Mouse (Mus musculus) c-Kit-positive CD71-positive TER-119-positive erythroid progenitor cells, embryonic 14.5 days (primary cell): ENCODE data around the gene Fndc3a.

ENCODE experiments used
- DNase-seq: peaks from one replicate; pipeline ENCODE4 v3.0.0-alpha.2; 2013; ENCODE audit warnings: low spot score

Fndc3a gene

GRCm38 (mm10) chr14:72671911-72672310, 37.9 kb downstream of the Fndc3a start:
- DNase-seq: no peak

- no peak for DNase-seq
Observed at GRCm38 (mm10) chr14:72670987-72671386, 38.8 kb downstream of the Fndc3a start.

DNA sequence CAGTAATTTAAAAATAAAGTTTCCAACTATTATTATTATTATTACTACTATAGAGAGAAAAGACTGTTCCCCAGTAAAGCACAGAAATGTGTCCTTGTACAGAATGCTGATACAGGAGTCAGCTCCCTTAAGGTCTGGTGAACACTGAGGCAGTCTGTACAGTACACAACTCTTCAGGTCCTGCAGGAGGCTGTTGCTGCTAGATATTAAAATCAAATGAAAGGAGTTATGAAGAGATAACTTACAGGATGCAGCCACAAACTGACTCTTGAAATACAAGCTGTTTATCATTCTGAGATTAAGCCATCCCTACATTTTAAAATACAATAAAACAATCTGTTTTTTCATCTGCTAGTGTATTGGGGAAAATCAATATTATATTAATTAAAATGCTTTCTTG, 60.5 kb downstream of the Fndc3a start:
- DNase-seq: no peak

GRCm38 (mm10) chr14:72645512-72645911, 64.3 kb downstream of the Fndc3a start:
- DNase-seq: no peak

- DNase-seq: no peak
Observed at GRCm38 (mm10) chr14:72644620-72645019, 65.2 kb downstream of the Fndc3a start.

- no peak for DNase-seq
Observed at GRCm38 (mm10) chr14:72638507-72638906, 71.3 kb downstream of the Fndc3a start.

- no peak for DNase-seq
Observed at GRCm38 (mm10) chr14:72633571-72633970, 76.2 kb downstream of the Fndc3a start.

DNA sequence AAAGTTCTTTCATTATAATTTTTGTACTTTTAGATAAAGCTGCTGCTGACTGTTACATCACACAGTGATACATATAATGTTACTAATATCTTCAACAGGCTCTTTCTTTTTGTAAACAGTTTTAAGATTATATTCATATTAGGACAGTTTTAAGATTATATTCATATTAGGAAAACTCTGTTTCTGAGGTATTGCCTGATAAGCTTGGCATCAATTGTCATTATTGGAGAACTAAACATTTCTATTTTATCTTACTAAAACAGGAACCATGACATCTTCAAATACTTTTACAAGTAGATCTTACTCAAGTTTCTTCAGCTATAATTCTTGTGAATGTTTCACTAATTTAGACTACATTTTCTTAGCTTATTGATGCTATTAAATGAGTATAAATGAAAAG, 84.4 kb downstream of the Fndc3a start:
- DNase-seq: no peak

DNA sequence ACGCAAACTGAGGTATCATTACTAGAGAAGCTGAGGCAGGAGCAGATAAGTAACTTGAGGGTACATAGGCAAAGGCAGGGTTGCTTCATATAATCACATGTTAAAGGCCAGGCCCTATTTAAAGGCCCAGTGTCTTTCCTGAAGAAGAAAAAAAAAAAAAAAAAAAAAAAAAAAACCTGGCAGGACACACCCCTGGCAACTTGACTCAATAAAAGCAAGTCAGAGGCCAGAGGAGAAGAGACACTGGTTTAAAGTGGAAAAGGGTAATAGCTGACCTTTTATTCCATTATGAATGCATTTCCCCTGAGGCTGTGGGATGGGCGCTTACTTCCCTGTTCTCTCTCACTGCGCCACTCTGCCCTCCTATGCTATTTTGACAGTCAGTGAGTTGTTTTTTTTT, 105.7 kb downstream of the Fndc3a start:
- DNase-seq: no peak

DNA sequence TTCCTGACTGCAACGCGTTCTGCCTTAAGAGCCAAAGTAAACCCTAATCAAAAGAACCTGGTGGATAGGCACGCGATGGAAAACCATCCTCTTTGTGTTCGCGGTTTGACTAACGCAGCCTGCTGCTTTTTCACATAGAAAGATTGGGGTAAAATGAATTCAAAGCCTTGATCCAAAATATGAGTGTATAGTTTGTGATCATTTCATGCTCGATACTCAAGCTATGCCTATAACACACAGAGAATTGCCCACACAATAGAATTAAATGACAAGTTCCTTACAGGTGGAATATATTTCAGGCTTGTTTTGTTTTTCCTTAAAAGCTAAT, 106.6 kb downstream of the Fndc3a start:
- DNase-seq: no peak

GRCm38 (mm10) chr14:72602521-72603193, 107.1 kb downstream of the Fndc3a start:
- DNase-seq: peak; percentile 89

- no peak for DNase-seq
Observed at GRCm38 (mm10) chr14:72601381-72602305, 108.2 kb downstream of the Fndc3a start.

- no peak for DNase-seq
Observed at GRCm38 (mm10) chr14:72600375-72600774, 109.4 kb downstream of the Fndc3a start.

DNA sequence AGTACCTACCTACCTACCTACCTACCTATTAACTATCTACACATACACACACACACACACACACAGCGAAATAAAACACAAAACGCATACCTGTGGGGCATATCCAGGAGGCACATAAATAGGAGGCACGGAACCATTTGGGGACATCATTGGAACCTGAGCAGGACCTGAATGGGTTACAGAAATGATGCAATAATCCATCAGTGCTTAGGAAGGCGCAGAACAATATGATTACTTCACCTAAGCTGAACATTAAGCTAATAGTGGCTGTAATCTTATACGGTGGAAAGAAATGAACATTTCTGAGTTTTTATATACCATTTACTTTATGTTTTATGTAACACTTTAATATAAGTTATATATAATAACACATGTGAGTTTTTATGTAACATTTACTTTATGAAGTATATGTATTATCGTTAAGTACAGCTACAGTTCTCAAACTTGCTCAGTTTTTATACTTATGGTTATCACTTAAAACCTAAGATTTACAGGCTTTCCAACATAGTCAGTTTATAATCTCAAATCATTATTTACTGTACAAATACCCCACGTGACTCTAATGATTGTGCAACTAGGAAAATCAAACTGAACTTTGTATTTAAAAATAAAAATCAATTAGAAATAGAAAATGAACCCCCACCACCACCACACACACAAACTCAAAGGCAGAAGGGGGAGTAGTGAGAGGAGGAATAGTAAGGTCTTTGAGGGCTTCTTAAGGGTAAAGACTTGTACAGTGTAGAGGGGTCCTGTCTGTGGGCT, 110.6 kb downstream of the Fndc3a start:
- DNase-seq: no peak

- DNase-seq: no peak
Observed at GRCm38 (mm10) chr14:72594191-72594590, 115.6 kb downstream of the Fndc3a start.

- DNase-seq: no peak
Observed at GRCm38 (mm10) chr14:72589415-72589814, 120.4 kb downstream of the Fndc3a start.

- DNase-seq: no peak
Observed at GRCm38 (mm10) chr14:72582979-72583378, 126.8 kb downstream of the Fndc3a start.

DNA sequence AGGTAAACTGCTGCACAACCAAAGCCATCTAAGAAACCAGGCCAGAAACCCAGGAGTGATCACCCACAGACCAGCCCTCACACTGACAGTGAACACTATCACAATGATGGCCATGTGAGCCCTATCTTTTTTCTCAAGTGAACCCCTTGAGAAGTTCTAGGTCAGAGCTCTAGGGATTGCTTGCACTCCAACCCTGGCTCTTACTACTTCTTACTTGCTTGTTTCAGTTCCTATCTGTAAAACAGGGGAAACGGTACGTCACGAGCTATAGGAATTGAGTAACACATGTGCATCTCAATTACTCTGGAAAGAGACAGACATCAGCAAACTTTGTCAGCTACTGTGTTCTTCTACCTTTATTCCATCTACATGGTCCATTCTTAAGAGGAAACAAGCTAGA, 128.8 kb downstream of the Fndc3a start:
- no peak for DNase-seq

GRCm38 (mm10) chr14:72576283-72576682, 133.5 kb downstream of the Fndc3a start:
- DNase-seq: no peak

DNA sequence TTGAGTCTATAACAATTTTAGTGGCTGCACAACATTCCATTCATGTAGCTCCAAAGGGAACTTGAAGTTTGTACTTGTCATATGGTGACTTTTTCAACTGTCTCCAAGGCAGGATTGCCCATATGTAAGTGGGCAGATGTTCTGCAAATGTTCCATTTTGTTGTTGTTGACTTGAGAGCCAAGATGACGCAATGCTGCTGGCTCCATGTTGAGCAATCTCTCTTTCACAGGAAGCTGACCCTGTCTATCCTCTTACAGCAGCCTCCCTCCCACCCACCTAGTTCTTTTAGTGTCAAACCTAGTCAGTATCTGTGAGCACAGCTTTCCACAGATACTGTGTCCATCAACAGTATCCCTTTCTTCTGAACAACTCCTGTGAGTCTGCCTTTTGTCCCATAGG, 145.9 kb downstream of the Fndc3a start:
- DNase-seq: no peak

- no peak for DNase-seq
Observed at GRCm38 (mm10) chr14:72558795-72559194, 151.0 kb downstream of the Fndc3a start.

DNA sequence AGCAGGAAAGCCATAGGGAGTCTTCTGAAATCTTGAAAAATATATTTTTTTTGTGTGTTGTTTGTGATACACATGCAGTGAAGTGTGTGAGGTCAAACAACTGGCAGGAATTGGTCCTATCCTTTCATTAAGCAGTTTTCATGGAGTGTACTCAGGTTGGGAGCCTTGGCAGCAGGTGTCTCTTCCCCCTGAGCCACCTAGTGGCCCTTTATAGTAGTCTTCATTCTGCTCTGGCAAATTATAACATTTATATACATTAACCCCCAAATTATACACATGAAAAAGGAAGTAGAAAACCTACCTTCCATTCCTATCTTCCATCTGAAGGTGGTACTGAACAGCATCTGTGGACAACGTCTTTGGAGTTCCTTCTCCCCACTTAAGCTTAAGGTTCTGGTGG, 154.0 kb downstream of the Fndc3a start:
- no peak for DNase-seq
